Mouse (Mus musculus) hindbrain, postnatal 0 days (tissue): ENCODE data around the gene Fez2. TPM values are rescaled to one million over a fixed set of nuclear protein-coding genes. Genes with fewer than 3 reads are reported as not detected.

Source experiments
- ATAC-seq: fragments of 200-750 bp; cut with Nextera tagmentation; 2 replicates; pipeline ENCODE4 v1.8.0; 2017; ENCODE audit warnings: mild to moderate bottlenecking, moderate TSS enrichment, moderate library complexity
- DNase-seq: peaks from one replicate; pipeline ENCODE4 v3.0.0-alpha.2; 2015; ENCODE audit warnings: low spot score
- H3K27ac ChIP-seq: fragments of 300-500 bp; sonication (generic); 2 replicates; pipeline ENCODE4 v1.5.1; 2014; ENCODE audit warnings: mild to moderate bottlenecking
- H3K27me3 ChIP-seq: fragments of 300-500 bp; sonication (generic); 2 replicates; pipeline ENCODE4 v1.6.1; 2014; ENCODE audit warnings: low read length, mixed read lengths; ENCODE audit not compliant: insufficient read depth
- H3K36me3 ChIP-seq: fragments of 300-500 bp; sonication (generic); 2 replicates; pipeline ENCODE4 v1.6.1; 2014; ENCODE audit warnings: low read length, mixed read lengths; ENCODE audit not compliant: insufficient read depth
- H3K4me1 ChIP-seq: fragments of 300-500 bp; sonication (generic); 2 replicates; pipeline ENCODE4 v1.6.1; 2014; ENCODE audit warnings: antibody characterized with exemption, low read length, mixed read lengths; ENCODE audit not compliant: insufficient read depth
- H3K4me2 ChIP-seq: fragments of 300-500 bp; sonication (generic); 2 replicates; pipeline ENCODE4 v1.6.1; 2014; ENCODE audit warnings: low read depth, mild to moderate bottlenecking, low read length, moderate library complexity, mixed read lengths
- H3K4me3 ChIP-seq: fragments of 300-500 bp; sonication (generic); 2 replicates; pipeline ENCODE4 v1.5.1; 2014; ENCODE audit warnings: low read length
- H3K9ac ChIP-seq: fragments of 300-500 bp; sonication (generic); replicated peaks from 2 replicates; pipeline ENCODE4 v1.6.1; 2014; ENCODE audit warnings: mild to moderate bottlenecking, low read length, moderate library complexity, mixed read lengths
- H3K9me3 ChIP-seq: fragments of 300-500 bp; sonication (generic); 2 replicates; pipeline ENCODE4 v1.6.1; 2016; ENCODE audit warnings: low read length, mixed read lengths
- CTCF ChIP-seq: IDR thresholded peaks from 2 replicates; pipeline ENCODE4 v1.5.1; 2016; ENCODE audit warnings: antibody characterized with exemption, control low read depth, low read depth
- WGBS: fragments of 180-500 bp; shearing (Covaris S2); extraction: QIAGEN DNeasy Blood & Tissue Kit; methylation state at CpG from one replicate; pipeline ENCODE4 v1.1.7; 2014; 5-methylcytosine and 5-hydroxymethylcytosine counted together
- polyA plus RNA-seq: library from polyadenylated mRNA; unstranded; fragments of >200 nt; fragmentation: Nextera tagmentation; extraction: Ambion mirVana; gene quantifications from 2 replicates; pipeline ENCODE4 v1.2.1, GENCODE M21; 2015
- total RNA-seq: library from RNA; depleted of rRNA; stranded (reverse); fragments of >200 nt; gene quantifications from 2 replicates; pipeline ENCODE4 v1.2.3, GENCODE M21; 2014; rRNA removed

Gene Fez2
- total and polyA plus RNA-seq, 2 experiments from 2014 or later = 36.5 to 63.3 TPM

GRCm38 (mm10) chr17:78328287-78328686, 89.7 kb downstream of the Fez2 start:
- Histone ChIP-seq H3K4me3 (no peak overlapping the region), H3K4me1 (no peaks in the 10 kb centered on the region; the same call in 1 of the 2 replicates), H3K27me3 (no peaks in the 10 kb centered on the region), H3K27ac (no peak overlapping the region), H3K36me3 (no peaks in the 10 kb centered on the region), H3K9ac (no peak overlapping the region), H3K9me3 (no peaks in the 10 kb centered on the region), H3K4me2 (no peak overlapping the region)
- DNase-seq (no peak), ATAC-seq (no peak)
- no peak for TF ChIP-seq CTCF
- WGBS = 56% methylated on average over 3 of the region's 3 CpGs

- ATAC-seq (no peak), DNase-seq (no peak)
- WGBS = 83% methylated on average over 4 of the region's 4 CpGs
- H3K9ac ChIP-seq = no peak overlapping the region
- H3K27ac ChIP-seq = no peak overlapping the region
- H3K4me1 ChIP-seq = no peaks in the 10 kb centered on the region; the same call in 1 of the 2 replicates
- H3K27me3 ChIP-seq = no peaks in the 10 kb centered on the region
- H3K4me3 ChIP-seq = no peak overlapping the region
- H3K36me3 ChIP-seq = no peaks in the 10 kb centered on the region
- no peak overlapping the region for H3K4me2 ChIP-seq
- no peak for TF ChIP-seq CTCF
- H3K9me3 ChIP-seq = no peaks in the 10 kb centered on the region
These were observed 90.8 kb downstream of the Fez2 start for GRCm38 (mm10) chr17:78327187-78327586.

- no peaks in the 10 kb centered on the region for H3K36me3 ChIP-seq
- H3K9me3 ChIP-seq = no peaks in the 10 kb centered on the region
- ATAC-seq (no peak), DNase-seq (no peak)
- no peaks in the 10 kb centered on the region; the same call in 1 of the 2 replicates for H3K4me1 ChIP-seq
- no peaks in the 10 kb centered on the region for H3K27me3 ChIP-seq
- no peak for TF ChIP-seq CTCF
- no peak overlapping the region for H3K27ac ChIP-seq
- no peak overlapping the region for H3K4me2 ChIP-seq
- H3K9ac ChIP-seq = no peak overlapping the region
- 86% methylated on average over 2 of the region's 2 CpGs for WGBS
- no peak overlapping the region for H3K4me3 ChIP-seq
These were observed 91.6 kb downstream of the Fez2 start for GRCm38 (mm10) chr17:78326381-78326780.

- Histone ChIP-seq H3K4me2 (no peak overlapping the region), H3K9ac (no peak overlapping the region), H3K27me3 (no peaks in the 10 kb centered on the region), H3K4me3 (no peak overlapping the region), H3K27ac (no peak overlapping the region), H3K36me3 (no peaks in the 10 kb centered on the region), H3K9me3 (no peaks in the 10 kb centered on the region), H3K4me1 (no peaks in the 10 kb centered on the region; the same call in 1 of the 2 replicates)
- 51% methylated on average over 7 of the region's 7 CpGs for WGBS
- ATAC-seq (peak; percentile 83), DNase-seq (peak; percentile 4)
- no peak for TF ChIP-seq CTCF
These were observed 92.1 kb downstream of the Fez2 start for GRCm38 (mm10) chr17:78325761-78326332.

- Histone ChIP-seq H3K36me3 (no peaks in the 10 kb centered on the region), H3K27ac (no peak overlapping the region), H3K4me3 (no peak overlapping the region), H3K4me1 (no peaks in the 10 kb centered on the region; the same call in 1 of the 2 replicates), H3K27me3 (no peaks in the 10 kb centered on the region), H3K9me3 (no peaks in the 10 kb centered on the region), H3K9ac (no peak overlapping the region), H3K4me2 (no peak overlapping the region)
- 43% methylated on average over 18 of the region's 18 CpGs for WGBS
- peak; percentile 16 for DNase-seq
- no peak for TF ChIP-seq CTCF
- ATAC-seq = no peak
These were observed 95.3 kb downstream of the Fez2 start for GRCm38 (mm10) chr17:78322369-78323335.

GRCm38 (mm10) chr17:78321216-78321835, 96.6 kb downstream of the Fez2 start:
- Histone ChIP-seq H3K27ac (no peak overlapping the region), H3K27me3 (no peaks in the 10 kb centered on the region), H3K4me1 (no peaks in the 10 kb centered on the region; the same call in 1 of the 2 replicates), H3K4me2 (no peak overlapping the region), H3K36me3 (no peaks in the 10 kb centered on the region), H3K9me3 (no peaks in the 10 kb centered on the region), H3K9ac (no peak overlapping the region), H3K4me3 (no peak overlapping the region)
- DNase-seq = no peak
- no peak for ATAC-seq
- WGBS = 90% methylated on average over 11 of the region's 11 CpGs
- no peak for TF ChIP-seq CTCF

Other genes starting within 250 kb of the Fez2 start
- gene Crim1, start 217.9 kb downstream of the Fez2 start, total RNA-seq = 129 and 143 TPM in 2 replicates
- gene Crim1, start 217.9 kb downstream of the Fez2 start, polyA plus RNA-seq = 13.6 and 14.6 TPM in 2 replicates
- 8.3 and 10.4 TPM in 2 replicates for gene Vit, start 89.9 kb upstream of the Fez2 start, total RNA-seq
- 8.7 and 9.7 TPM in 2 replicates for gene Vit, start 89.9 kb upstream of the Fez2 start, polyA plus RNA-seq